Mouse (Mus musculus): Measurements from ENCODE around the gene Eml6.

Eml6 gene

GRCm38 (mm10) chr11:29748750-29749467 lies 276.9 kb downstream of the Eml6 start:
- DNase-seq (ENCODE audit: low spot score in 2 of 2): no peak

GRCm38 (mm10) chr11:29747881-29748280 lies 278.0 kb downstream of the Eml6 start:
- no peak for DNase-seq (ENCODE audit: low spot score in 2 of 2)

- DNase-seq (ENCODE audit: low spot score in 2 of 2): no peak
These were observed 278.5 kb downstream of the Eml6 start for GRCm38 (mm10) chr11:29747365-29747764.

GRCm38 (mm10) chr11:29746203-29746602 lies 279.6 kb downstream of the Eml6 start:
- DNase-seq (ENCODE audit: low spot score in 2 of 2): no peak

- DNase-seq (ENCODE audit: low spot score in 2 of 2): no peak
These were observed 280.3 kb downstream of the Eml6 start for GRCm38 (mm10) chr11:29745513-29745912.

GRCm38 (mm10) chr11:29744760-29745430 lies 280.9 kb downstream of the Eml6 start:
- DNase-seq (ENCODE audit: low spot score in 2 of 2): no peak

GRCm38 (mm10) chr11:29739752-29740151 lies 286.1 kb downstream of the Eml6 start:
- no peak for DNase-seq (ENCODE audit: low spot score in 2 of 2)

- no peak for DNase-seq (ENCODE audit: low spot score in 2 of 2)
These were observed 297.9 kb downstream of the Eml6 start for GRCm38 (mm10) chr11:29727901-29728300.

GRCm38 (mm10) chr11:29725610-29726009 lies 300.2 kb downstream of the Eml6 start:
- no peak for DNase-seq (ENCODE audit: low spot score in 2 of 2)

GRCm38 (mm10) chr11:29725167-29725566 lies 300.7 kb downstream of the Eml6 start:
- no peak for DNase-seq (ENCODE audit: low spot score in 2 of 2)

GRCm38 (mm10) chr11:29724213-29724612 lies 301.6 kb downstream of the Eml6 start:
- no peak for DNase-seq (ENCODE audit: low spot score in 2 of 2)

GRCm38 (mm10) chr11:29719597-29719996 lies 306.2 kb downstream of the Eml6 start:
- no peak for DNase-seq (ENCODE audit: low spot score in 2 of 2)

GRCm38 (mm10) chr11:29718541-29718940 lies 307.3 kb downstream of the Eml6 start:
- DNase-seq (ENCODE audit: low spot score in 2 of 2): peak in 1 of 2 experiments; percentile 17

- no peak for DNase-seq (ENCODE audit: low spot score in 2 of 2)
These were observed 310.3 kb downstream of the Eml6 start for GRCm38 (mm10) chr11:29715499-29715898.

GRCm38 (mm10) chr11:29714789-29715188 lies 311.0 kb downstream of the Eml6 start:
- DNase-seq (ENCODE audit: low spot score in 2 of 2): no peak

GRCm38 (mm10) chr11:29714114-29714513 lies 311.7 kb downstream of the Eml6 start:
- no peak for DNase-seq (ENCODE audit: low spot score in 2 of 2)

GRCm38 (mm10) chr11:29709512-29709911 lies 316.3 kb downstream of the Eml6 start:
- DNase-seq (ENCODE audit: low spot score in 2 of 2): no peak

GRCm38 (mm10) chr11:29706845-29707244 lies 319.0 kb downstream of the Eml6 start:
- no peak for DNase-seq (ENCODE audit: low spot score in 2 of 2)

- DNase-seq (ENCODE audit: low spot score in 2 of 2): no peak
These were observed 320.6 kb downstream of the Eml6 start for GRCm38 (mm10) chr11:29705263-29705662.

- DNase-seq (ENCODE audit: low spot score in 2 of 2): no peak
These were observed 323.1 kb downstream of the Eml6 start for GRCm38 (mm10) chr11:29702721-29703120.

- DNase-seq (ENCODE audit: low spot score in 2 of 2): no peak
These were observed 331.1 kb downstream of the Eml6 start for GRCm38 (mm10) chr11:29694754-29695153.

GRCm38 (mm10) chr11:29693576-29694410 lies 332.0 kb downstream of the Eml6 start:
- DNase-seq (ENCODE audit: low spot score in 2 of 2): peak; percentile 75 to 91
